Comparison of ENCODE assay signal across 20 mouse cellular contexts in genomic region chr6:103473316-103473715, GRCm38 (mm10). TPM values are rescaled to one million over a fixed set of nuclear protein-coding genes. Genes with fewer than 3 reads are reported as not detected.
A peak's percentile ranks its signal among the peaks of the same experiment; 100 is the strongest.
DNase-seq lines count a peak whose midpoint lies in the region; ATAC-seq and TF ChIP-seq lines count a peak whose summit lies in the region.
"Had no signal": no experiment of that assay in that cellular context is flagged by ENCODE, and none has a peak within 500 bp of the region (broad histone marks: within the 10 kb centered on the region; RNA-seq: fewer than 3 reads in every experiment).

No protein-coding gene starts in this region.

- H3K4me1 ChIP-seq in MEL (ENCODE audit: control insufficient read depth in 1 of 2, insufficient read depth in 2 of 2, low read length in 2 of 2), result no peaks in the 10 kb centered on the region
- peaks cover 32% of the 10 kb centered on the region for H3K4me1 ChIP-seq in megakaryocyte, embryonic 14.5 days
- no peaks in the 10 kb centered on the region for H3K4me1 ChIP-seq in heart, embryonic 10.5 days
- H3K4me1 ChIP-seq: forebrain, embryonic 13.5 days; limb, embryonic 15.5 days; midbrain, embryonic 12.5 days had no signal

- no peak for TF ChIP-seq EP300 in MEL (IDR thresholded peaks at IDR 0.05; ENCODE audit: low read depth in 1 of 2, low read length in 2 of 2)

- H3K36me3 ChIP-seq in MEL (ENCODE audit: control insufficient read depth in 1 of 2, insufficient read depth in 2 of 2, low read length in 2 of 2), result no peaks in the 10 kb centered on the region
- H3K36me3 ChIP-seq in megakaryocyte, embryonic 14.5 days (replicated peaks; ENCODE audit: low read length), result peaks cover 5% of the 10 kb centered on the region
- H3K36me3 ChIP-seq in heart, embryonic 10.5 days, result no peaks in the 10 kb centered on the region
- H3K36me3 ChIP-seq: limb, embryonic 15.5 days; midbrain, embryonic 12.5 days had no signal

- no peak overlapping the region for H3K4me3 ChIP-seq in MEL (ENCODE audit: control insufficient read depth in 1 of 2, insufficient read depth in 1 of 2, low read depth in 2 of 2, low read length in 2 of 2)
- peak overlapping the region; percentile 19 for H3K4me3 ChIP-seq in megakaryocyte, embryonic 14.5 days (replicated peaks)
- no peak overlapping the region for H3K4me3 ChIP-seq in layer of hippocampus, adult 2 months
- no peak overlapping the region for H3K4me3 ChIP-seq in heart, embryonic 10.5 days
- H3K4me3 ChIP-seq: forebrain, embryonic 13.5 days; gastrocnemius, adult 2 months; heart, adult 2 months; left cerebral cortex, adult 2 months; limb, embryonic 15.5 days; midbrain, embryonic 12.5 days; myocyte had no signal

- no peak for TF ChIP-seq CTCF in MEL (IDR thresholded peaks at IDR 0.05 in 2 of 3, conservative IDR thresholded peaks at IDR 0.05 in 1 of 3; ENCODE audit: control insufficient read depth in 1 of 3, insufficient read depth in 1 of 3, low read depth in 2 of 3, low read length in 3 of 3, poor library complexity in 1 of 3, severe bottlenecking in 1 of 3)
- TF ChIP-seq CTCF in layer of hippocampus, adult 2 months (conservative IDR thresholded peaks at IDR 0.05), result no peak

- H3K79me2 ChIP-seq in MEL (ENCODE audit: control insufficient read depth, insufficient read depth, low read length, poor library complexity), result no peaks in the 10 kb centered on the region

- peak; percentile 2 for DNase-seq in MEL (ENCODE audit: low read depth, low spot score)
- peak; percentile 30 for DNase-seq in thymus, postnatal 25 days
- DNase-seq in layer of hippocampus, adult 2 months (ENCODE audit: low spot score in 2 of 2), result no peak
- no peak for DNase-seq in heart, embryonic 10.5 days (ENCODE audit: low spot score)
- no peak for DNase-seq in layer of hippocampus, postnatal 36 days
- DNase-seq: adrenal gland, adult 2 months; cerebellum, adult 9-10 months; gastrocnemius, adult 2 months; heart, adult 2 months; heart, postnatal 14 days; right cerebral cortex, postnatal 14 days had no signal

- no peak for TF ChIP-seq RAD21 in MEL (IDR thresholded peaks at IDR 0.05; ENCODE audit: low read depth, low read length)

- 56% methylated on average over 5 of the region's 5 CpGs for WGBS in heart, embryonic 10.5 days

- H3K9ac ChIP-seq in MEL (ENCODE audit: control insufficient read depth, low read depth, low read length, poor library complexity, severe bottlenecking), result no peak overlapping the region
- H3K9ac ChIP-seq: forebrain, embryonic 13.5 days; limb, embryonic 15.5 days; midbrain, embryonic 12.5 days had no signal

- TF ChIP-seq POLR2A in MEL (IDR thresholded peaks at IDR 0.05; ENCODE audit: control insufficient read depth in 1 of 2, insufficient read depth in 1 of 2, low read depth in 1 of 2, low read length in 2 of 2, poor library complexity in 1 of 2), result no peak

- no peak overlapping the region for H3K27ac ChIP-seq in MEL (ENCODE audit: control insufficient read depth, low read depth, low read length)
- H3K27ac ChIP-seq in layer of hippocampus, adult 2 months, result no peak overlapping the region
- H3K27ac ChIP-seq in heart, embryonic 10.5 days, result no peak overlapping the region
- H3K27ac ChIP-seq: forebrain, embryonic 13.5 days; gastrocnemius, adult 2 months; heart, adult 2 months; left cerebral cortex, adult 2 months; limb, embryonic 15.5 days; midbrain, embryonic 12.5 days; stomach, postnatal 0 days had no signal

- H3K9me3 ChIP-seq in MEL (replicated peaks; ENCODE audit: insufficient read depth, low read length), result no peaks in the 10 kb centered on the region
- no peaks in the 10 kb centered on the region for H3K9me3 ChIP-seq in megakaryocyte, embryonic 14.5 days
- no peaks in the 10 kb centered on the region for H3K9me3 ChIP-seq in heart, embryonic 10.5 days
- H3K9me3 ChIP-seq: forebrain, embryonic 13.5 days; limb, embryonic 15.5 days; midbrain, embryonic 12.5 days had no signal

- peak; percentile 92 for ATAC-seq in common myeloid progenitor, adult 5-6 weeks (replicated peaks; ENCODE audit: low read depth, poor library complexity, severe bottlenecking)
- ATAC-seq: forebrain, embryonic 13.5 days; lung, postnatal 0 days had no signal

- no peaks in the 10 kb centered on the region for H3K27me3 ChIP-seq in MEL (ENCODE audit: control insufficient read depth in 1 of 2, insufficient read depth in 2 of 2, low read length in 2 of 2)
- H3K27me3 ChIP-seq in megakaryocyte, embryonic 14.5 days (replicated peaks), result no peaks in the 10 kb centered on the region
- no peaks in the 10 kb centered on the region for H3K27me3 ChIP-seq in heart, embryonic 10.5 days (ENCODE audit: insufficient read depth, poor library complexity, severe bottlenecking)
- H3K27me3 ChIP-seq: forebrain, embryonic 13.5 days; limb, embryonic 15.5 days; midbrain, embryonic 12.5 days had no signal

TF ChIP-seq in MEL, 35 proteins besides CTCF, POLR2A, EP300 and RAD21:
- no peak for TF ChIP-seq TCF12 (IDR thresholded peaks at IDR 0.05; ENCODE audit: low read depth, low read length)
- TF ChIP-seq POLR2AphosphoS2 (IDR thresholded peaks at IDR 0.05; ENCODE audit: low read length), result no peak
- no peak for TF ChIP-seq ETS1 (IDR thresholded peaks at IDR 0.05; ENCODE audit: low read depth, low read length)
- TF ChIP-seq KAT2A (conservative IDR thresholded peaks at IDR 0.05; ENCODE audit: low read depth, low read length), result no peak
- TF ChIP-seq USF1 (IDR thresholded peaks at IDR 0.05; ENCODE audit: low read depth, low read length), result no peak
- no peak for TF ChIP-seq RCOR1 (IDR thresholded peaks at IDR 0.05; ENCODE audit: low read depth, low read length)
- no peak for TF ChIP-seq SMC3 (IDR thresholded peaks at IDR 0.05; ENCODE audit: low read depth, low read length)
- TF ChIP-seq NRF1 (IDR thresholded peaks at IDR 0.05; ENCODE audit: insufficient read depth, low read depth, low read length, poor library complexity, severe bottlenecking), result no peak
- no peak for TF ChIP-seq SIN3A (IDR thresholded peaks at IDR 0.05; ENCODE audit: low read length)
- no peak for TF ChIP-seq CHD1 (IDR thresholded peaks at IDR 0.05; ENCODE audit: low read depth, low read length)

RNA-seq across cellular contexts. Expression of gene Chl1, which starts 37.1 kb away (rescaled TPM):
- total RNA-seq in MEL (2012; rRNA removed), result not detected in 2 replicates
- not detected for polyA plus RNA-seq in MEL (2012; ENCODE audit: insufficient read depth in 1 of 2, insufficient read length in 2 of 2, low read depth in 1 of 2, low replicate concordance in 2 of 2, missing spikeins in 1 of 2)
- total RNA-seq in common myeloid progenitor, adult 5-6 weeks (2017), result not detected in 2 replicates
- polyA plus RNA-seq in megakaryocyte, embryonic 14.5 days (2012; ENCODE audit: insufficient read depth, low replicate concordance), result not detected in 2 replicates
- total RNA-seq in layer of hippocampus, adult 2 months (2021), result 100 to 1,000 TPM; 165 to 170 TPM
- polyA plus RNA-seq in heart, embryonic 10.5 days (2016; fragmentation: Nextera tagmentation; extraction: Ambion mirVana), result 0.04 and 0.15 TPM in 2 replicates
- 100 to 1,000 TPM; 170 to 181 TPM for total RNA-seq in layer of hippocampus, postnatal 36 days (2021)
- polyA plus RNA-seq: myocyte had no signal

Comparison
In these comparisons a context has a peak if more than half of its experiments do, and no peak if none do; other contexts are left out.
1. DNase-seq: peak in MEL (single experiment) and thymus, postnatal 25 days (single experiment); none in layer of hippocampus, adult 2 months (0 of 2), heart, embryonic 10.5 days (single experiment) and layer of hippocampus, postnatal 36 days (0 of 2).
2. RNA of gene Chl1, which starts 37.1 kb away (total RNA-seq): 170 to 181 TPM in layer of hippocampus, postnatal 36 days and 165 to 170 TPM in layer of hippocampus, adult 2 months; not detected in MEL and not detected in common myeloid progenitor, adult 5-6 weeks; every median in the first group is over 100 times any median in the second.